9 mouse cellular contexts compared by ENCODE assay signal in the genomic region with DNA sequence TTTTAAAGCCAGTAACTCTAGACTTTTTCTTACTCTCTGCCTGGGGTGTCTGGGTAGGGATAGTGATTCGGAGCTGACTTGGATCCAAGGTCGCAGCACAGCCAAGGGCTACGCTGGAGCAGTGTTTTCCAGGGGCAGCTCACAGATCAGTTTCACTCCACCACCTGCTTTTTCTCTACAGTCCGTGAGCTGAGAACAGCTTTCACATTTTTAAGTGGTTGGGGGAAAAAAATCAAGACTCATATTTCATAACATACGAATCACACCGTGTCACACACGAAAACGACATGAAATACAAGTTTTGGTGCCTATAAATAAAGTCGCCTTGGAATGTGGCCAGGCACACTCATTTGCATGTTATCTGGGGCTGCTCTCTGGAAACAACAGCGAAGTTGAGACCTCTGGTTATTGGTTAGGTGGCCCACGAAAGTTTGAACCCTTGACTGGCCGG.
DNase-seq lines count a peak whose midpoint lies in the region; ATAC-seq and TF ChIP-seq lines count a peak whose summit lies in the region.
"Had no signal": no experiment of that assay in that cellular context is flagged by ENCODE, and none has a peak within 500 bp of the region (broad histone marks: within the 10 kb centered on the region; RNA-seq: fewer than 3 reads in every experiment).

No protein-coding gene starts in this region.

- no peaks in the 10 kb centered on the region for H3K36me3 ChIP-seq in lung, postnatal 0 days (ENCODE audit: insufficient read depth, low read length)
- no peaks in the 10 kb centered on the region for H3K36me3 ChIP-seq in embryonic facial prominence, embryonic 13.5 days
- H3K36me3 ChIP-seq in heart, embryonic 13.5 days: no peaks in the 10 kb centered on the region
- H3K36me3 ChIP-seq in limb, embryonic 14.5 days (ENCODE audit: control insufficient read depth, insufficient read depth, low read length): no peaks in the 10 kb centered on the region

- TF ChIP-seq CTCF in lung, postnatal 0 days (IDR thresholded peaks at IDR 0.05): no peak

- no peak overlapping the region for H3K9ac ChIP-seq in lung, postnatal 0 days (replicated peaks; ENCODE audit: low read depth)
- no peak overlapping the region for H3K9ac ChIP-seq in embryonic facial prominence, embryonic 13.5 days
- H3K9ac ChIP-seq in heart, embryonic 13.5 days: peak overlapping the region; percentile 65
- H3K9ac ChIP-seq in limb, embryonic 14.5 days (ENCODE audit: low read depth, low read length, severe bottlenecking): no peak overlapping the region

- H3K27me3 ChIP-seq in lung, postnatal 0 days (replicated peaks; ENCODE audit: insufficient read depth, low read length): no peaks in the 10 kb centered on the region
- H3K27me3 ChIP-seq in embryonic facial prominence, embryonic 13.5 days: no peaks in the 10 kb centered on the region
- no peaks in the 10 kb centered on the region for H3K27me3 ChIP-seq in heart, embryonic 13.5 days (replicated peaks)
- no peaks in the 10 kb centered on the region for H3K27me3 ChIP-seq in limb, embryonic 14.5 days (ENCODE audit: control insufficient read depth, insufficient read depth, low read length)

- WGBS in lung, postnatal 0 days: 36% methylated on average over 12 of the region's 12 CpGs
- 24% methylated on average over 12 of the region's 12 CpGs for WGBS in embryonic facial prominence, embryonic 13.5 days
- WGBS in heart, embryonic 13.5 days: 17% methylated on average over 12 of the region's 12 CpGs
- WGBS in limb, embryonic 14.5 days: 36% methylated on average over 12 of the region's 12 CpGs

- TF ChIP-seq POLR2A in limb, embryonic 14.5 days (IDR thresholded peaks at IDR 0.05; ENCODE audit: borderline replicate concordance, extremely low read depth, insufficient read depth, insufficient read length): no peak

- H3K4me3 ChIP-seq in lung, postnatal 0 days (ENCODE audit: low read depth, low read length): no peak overlapping the region
- no peak overlapping the region for H3K4me3 ChIP-seq in embryonic facial prominence, embryonic 13.5 days
- peak overlapping the region; percentile 25 for H3K4me3 ChIP-seq in heart, embryonic 13.5 days
- no peak overlapping the region for H3K4me3 ChIP-seq in limb, embryonic 14.5 days (replicated peaks; ENCODE audit: low read length)

- no peak for ATAC-seq in lung, postnatal 0 days
- no peak for ATAC-seq in embryonic facial prominence, embryonic 13.5 days (ENCODE audit: insufficient number of reproducible peaks, insufficient read depth, low FRiP score, low TSS enrichment, low read depth)
- no peak for ATAC-seq in heart, embryonic 13.5 days (ENCODE audit: extremely low read depth, insufficient number of reproducible peaks, low FRiP score, low TSS enrichment)
- peak; percentile 73 for ATAC-seq in limb, embryonic 14.5 days (ENCODE audit: low FRiP score, low read depth)

- no peaks in the 10 kb centered on the region for H3K4me1 ChIP-seq in lung, postnatal 0 days (ENCODE audit: insufficient read depth, low read depth, low read length)
- H3K4me1 ChIP-seq in embryonic facial prominence, embryonic 13.5 days: peaks cover 26% of the 10 kb centered on the region
- H3K4me1 ChIP-seq in heart, embryonic 13.5 days: peaks cover 27% of the 10 kb centered on the region
- peaks cover 19% of the 10 kb centered on the region for H3K4me1 ChIP-seq in limb, embryonic 14.5 days (ENCODE audit: control insufficient read depth, insufficient read depth, low read length)

- no peak for TF ChIP-seq EP300 in lung, postnatal 0 days (IDR thresholded peaks at IDR 0.05)

- H3K9me3 ChIP-seq in lung, postnatal 0 days (ENCODE audit: low read length): no peaks in the 10 kb centered on the region
- H3K9me3 ChIP-seq in embryonic facial prominence, embryonic 13.5 days: no peaks in the 10 kb centered on the region
- H3K9me3 ChIP-seq in heart, embryonic 13.5 days: no peaks in the 10 kb centered on the region
- H3K9me3 ChIP-seq in limb, embryonic 14.5 days (ENCODE audit: control insufficient read depth, low read length): no peaks in the 10 kb centered on the region

- H3K4me2 ChIP-seq in lung, postnatal 0 days (replicated peaks; ENCODE audit: low read depth, low read length): no peak overlapping the region
- peak overlapping the region; percentile 14 for H3K4me2 ChIP-seq in embryonic facial prominence, embryonic 13.5 days
- H3K4me2 ChIP-seq in heart, embryonic 13.5 days: peak overlapping the region; percentile 47
- no peak overlapping the region for H3K4me2 ChIP-seq in limb, embryonic 14.5 days (replicated peaks; ENCODE audit: low read depth, low read length, severe bottlenecking)

- peak; percentile 18 for DNase-seq in lung, postnatal 0 days (ENCODE audit: low spot score)
- DNase-seq in lung, postnatal 25 days (ENCODE audit: low spot score): no peak
- DNase-seq in limb, embryonic 14.5 days (ENCODE audit: low spot score): peak; percentile 54
- DNase-seq in T-cell, adult 2 months (ENCODE audit: low spot score): no peak
- no peak for DNase-seq in spleen, postnatal 14 days (ENCODE audit: low spot score in 2 of 2)
- DNase-seq in adipocyte (ENCODE audit: low spot score): no peak
- DNase-seq: lung, adult 2 months had no signal

- H3K27ac ChIP-seq in lung, postnatal 0 days (ENCODE audit: low read length): no peak overlapping the region
- H3K27ac ChIP-seq in embryonic facial prominence, embryonic 13.5 days: peak overlapping the region; percentile 39
- peak overlapping the region; percentile 73 for H3K27ac ChIP-seq in heart, embryonic 13.5 days (replicated peaks)
- H3K27ac ChIP-seq in limb, embryonic 14.5 days (replicated peaks; ENCODE audit: low read depth, low read length): 0 out of 2 replicates have a peak overlapping the region, but pooled peaks have one; percentile 13

Comparison
In these comparisons a context has a peak if more than half of its experiments do, and no peak if none do; other contexts are left out.
1. DNase-seq: peak in lung, postnatal 0 days (single experiment) and limb, embryonic 14.5 days (single experiment); none in lung, postnatal 25 days (single experiment), T-cell, adult 2 months (single experiment), spleen, postnatal 14 days (0 of 2) and adipocyte (single experiment).
2. H3K4me2 ChIP-seq: peak in embryonic facial prominence, embryonic 13.5 days (single experiment) and heart, embryonic 13.5 days (single experiment); none in lung, postnatal 0 days (single experiment) and limb, embryonic 14.5 days (single experiment).